Mouse (Mus musculus): ENCODE measurements around the gene Slc20a1.

GRCm38 (mm10) chr2:129221097-129221632, 22.6 kb downstream of the Slc20a1 start:
- TF ChIP-seq CTCF (IDR thresholded peaks at IDR 0.05; ENCODE audit: borderline replicate concordance, insufficient read depth, low read depth, low read length) (no peak), POLR2A (IDR thresholded peaks at IDR 0.05; ENCODE audit: borderline replicate concordance, insufficient read depth, low read length) (no peak)
